Mouse (Mus musculus) forebrain, embryonic 11.5 days (tissue): ENCODE data around the gene Ppm1n. TPM values are rescaled to one million over a fixed set of nuclear protein-coding genes. Genes with fewer than 3 reads are reported as not detected.

Experiments
- ATAC-seq: fragments of 200-750 bp; cut with Nextera tagmentation; replicated peaks from 2 replicates; pipeline ENCODE4 v1.8.0; 2017; ENCODE audit warnings: moderate TSS enrichment; ENCODE audit not compliant: low FRiP score
- DNase-seq: peaks from one replicate; pipeline ENCODE4 v3.0.0-alpha.2; 2017; ENCODE audit warnings: low spot score
- H3K27ac ChIP-seq: fragments of 300-500 bp; sonication (generic); 2 replicates; pipeline ENCODE4 v1.5.1; 2014; ENCODE audit warnings: low read depth, low read length
- H3K27me3 ChIP-seq: fragments of 300-500 bp; sonication (generic); 2 replicates; pipeline ENCODE4 v1.6.1; 2014; ENCODE audit warnings: mild to moderate bottlenecking, low read length, mixed read lengths; ENCODE audit not compliant: control insufficient read depth, insufficient read depth
- H3K36me3 ChIP-seq: fragments of 300-500 bp; sonication (generic); 2 replicates; pipeline ENCODE4 v1.6.1; 2014; ENCODE audit warnings: mild to moderate bottlenecking, low read length, moderate library complexity, mixed read lengths; ENCODE audit not compliant: control insufficient read depth, insufficient read depth
- H3K4me1 ChIP-seq: fragments of 300-500 bp; sonication (generic); replicated peaks from 2 replicates; pipeline ENCODE4 v1.6.1; 2014; ENCODE audit warnings: low read length, mixed read lengths; ENCODE audit not compliant: control insufficient read depth, insufficient read depth
- H3K4me2 ChIP-seq: fragments of 300-500 bp; sonication (generic); 2 replicates; pipeline ENCODE4 v1.6.1; 2014; ENCODE audit warnings: low read depth, mild to moderate bottlenecking, low read length, moderate library complexity, mixed read lengths; ENCODE audit not compliant: severe bottlenecking
- H3K4me3 ChIP-seq: fragments of 300-500 bp; sonication (generic); 2 replicates; pipeline ENCODE4 v1.5.1; 2014; ENCODE audit warnings: low read depth, low read length
- H3K9ac ChIP-seq: fragments of 300-500 bp; sonication (generic); 2 replicates; pipeline ENCODE4 v1.6.1; 2014; ENCODE audit warnings: low read length
- H3K9me3 ChIP-seq: fragments of 300-500 bp; sonication (generic); 2 replicates; pipeline ENCODE4 v1.6.1; 2016; ENCODE audit warnings: low read length, mixed read lengths; ENCODE audit not compliant: control insufficient read depth
- WGBS: fragments of 180-500 bp; shearing (Covaris S2); extraction: QIAGEN DNeasy Blood & Tissue Kit; methylation state at CpG from one replicate; pipeline ENCODE4 v1.1.7; 2014; 5-methylcytosine and 5-hydroxymethylcytosine counted together
- polyA plus RNA-seq: library from polyadenylated mRNA; unstranded; fragments of >200 nt; fragmentation: Nextera tagmentation; extraction: Ambion mirVana; gene quantifications from 2 replicates; pipeline ENCODE4 v1.2.1, GENCODE M21; 2014

Ppm1n gene
- 0.44 TPM in 1 of 2 replicates, not detected in the other for polyA plus RNA-seq

DNA sequence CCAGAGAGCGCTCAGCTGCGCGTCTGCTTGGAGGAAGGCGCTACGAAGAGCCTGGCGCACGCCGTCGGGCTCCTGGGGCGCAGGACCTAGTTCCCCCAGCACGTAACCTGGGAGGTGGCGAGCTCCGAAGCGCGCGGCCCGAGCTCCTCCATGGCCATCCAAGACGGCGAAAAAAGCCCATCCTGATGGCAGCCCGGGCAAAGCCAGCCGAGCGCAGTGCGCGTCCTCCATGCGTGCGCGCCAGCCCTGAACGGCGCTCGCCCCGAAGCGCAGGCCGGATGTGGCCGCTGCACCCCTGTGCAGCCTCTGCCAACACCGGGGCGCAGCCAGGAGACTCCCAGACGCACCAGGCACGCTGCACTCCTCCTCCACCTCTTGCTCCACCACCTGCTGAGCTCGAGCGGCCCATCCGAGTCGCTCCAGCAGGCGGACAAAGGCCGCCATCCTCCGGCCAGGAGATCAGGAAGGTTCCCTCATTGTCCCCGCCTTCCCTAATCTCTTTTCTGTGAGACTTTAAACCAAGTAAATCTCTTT lies at the start of gene Ppm1n:
TSS of gene Ppm1n (minus strand) at position 484 of the 534 bp plus-strand sequence.
- Histone ChIP-seq H3K27me3 (peaks cover 36% of the 10 kb centered on the region), H3K36me3 (no peaks in the 10 kb centered on the region), H3K9ac (no peak within 1 kb of the TSS), H3K27ac (no peak within 1 kb of the TSS), H3K4me1 (peaks cover 8% of the 10 kb centered on the region), H3K4me3 (peak within 1 kb of the TSS; percentile 14), H3K9me3 (no peaks in the 10 kb centered on the region), H3K4me2 (peak within 1 kb of the TSS; percentile 36; the same call in 1 of the 2 replicates)
- ATAC-seq (no peak), DNase-seq (no peak)
- under 1% methylated on average over 46 of the region's 46 CpGs for WGBS

DNA sequence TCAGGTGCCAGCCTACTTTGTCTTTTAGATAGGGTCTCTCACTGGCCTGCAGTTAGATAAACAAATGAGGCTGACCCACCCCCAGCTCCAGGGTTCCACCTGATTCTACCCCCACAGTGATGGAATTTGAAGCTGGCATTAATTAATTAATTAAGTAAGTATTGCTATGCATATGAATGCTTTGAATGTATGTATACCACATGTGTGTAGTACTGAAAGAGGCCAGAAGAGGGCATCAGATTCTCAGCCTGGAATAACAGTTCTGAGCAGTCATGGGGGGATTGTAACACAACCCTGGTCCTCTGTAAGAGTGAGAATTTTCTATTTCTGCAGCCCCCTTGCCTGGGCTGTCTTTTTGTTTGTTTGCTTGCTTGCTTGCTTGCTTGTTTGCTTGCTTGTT lies 48.6 kb upstream of the Ppm1n start:
- DNase-seq (no peak), ATAC-seq (no peak)
- H3K36me3 ChIP-seq = no peaks in the 10 kb centered on the region
- H3K9me3 ChIP-seq = no peaks in the 10 kb centered on the region
- no peak overlapping the region for H3K9ac ChIP-seq
- H3K27me3 ChIP-seq = no peaks in the 10 kb centered on the region
- no peak overlapping the region for H3K4me3 ChIP-seq
- H3K4me1 ChIP-seq = peaks cover 12% of the 10 kb centered on the region; the same call in 1 of the 2 replicates
- no peak overlapping the region for H3K4me2 ChIP-seq
- no peak overlapping the region for H3K27ac ChIP-seq

DNA sequence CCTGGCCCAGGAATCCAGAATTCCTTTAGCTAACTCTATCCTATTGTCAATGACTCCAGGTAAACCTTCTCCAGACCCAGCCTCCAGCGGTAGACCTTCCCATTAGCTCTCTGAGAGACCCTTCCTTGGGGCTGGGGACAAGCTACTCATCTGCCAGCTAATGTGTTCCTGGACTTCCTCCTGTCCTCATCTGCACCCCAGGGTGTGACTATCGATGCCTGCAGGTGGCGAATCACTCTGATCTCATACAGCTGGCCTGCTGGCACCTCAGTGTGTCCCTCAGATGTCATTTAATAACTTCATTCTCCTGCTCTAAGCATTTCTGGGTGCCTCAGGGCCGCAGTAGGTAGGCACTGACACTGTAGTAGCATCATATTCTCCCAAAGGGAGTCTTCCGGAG lies 47.9 kb upstream of the Ppm1n start:
- Histone ChIP-seq H3K36me3 (no peaks in the 10 kb centered on the region), H3K4me3 (no peak overlapping the region), H3K9me3 (no peaks in the 10 kb centered on the region), H3K4me2 (peak overlapping the region; percentile 62; the same call in 1 of the 2 replicates), H3K27ac (no peak overlapping the region), H3K27me3 (no peaks in the 10 kb centered on the region), H3K4me1 (peaks cover 12% of the 10 kb centered on the region; the same call in 1 of the 2 replicates), H3K9ac (peak overlapping the region; percentile 45; the same call in 1 of the 2 replicates)
- DNase-seq (peak; percentile 53), ATAC-seq (no peak)
- WGBS = 77% methylated on average over 5 of the region's 5 CpGs

DNA sequence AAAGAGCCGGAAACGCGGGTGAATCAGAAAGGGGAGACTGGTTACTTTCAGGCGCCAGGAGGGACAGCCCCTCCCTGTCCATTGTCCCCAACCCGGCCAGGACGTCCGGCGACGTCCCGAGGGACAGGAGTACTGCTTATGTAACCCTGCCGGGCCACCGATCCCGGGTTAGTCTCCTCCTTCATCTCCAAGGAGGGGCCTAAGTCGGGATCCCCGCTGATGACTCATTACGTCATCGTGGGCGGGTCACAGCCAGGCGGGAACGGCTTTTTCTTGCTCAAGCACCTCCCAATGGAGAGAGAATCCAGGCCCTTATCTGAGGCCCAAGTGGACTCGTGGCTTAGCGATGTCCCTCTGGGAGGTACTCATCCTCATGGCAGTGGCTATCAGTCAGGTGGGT lies 47.3 kb upstream of the Ppm1n start:
- peak overlapping the region; percentile 33 for H3K4me3 ChIP-seq
- H3K9me3 ChIP-seq = no peaks in the 10 kb centered on the region
- peak overlapping the region; percentile 62 for H3K4me2 ChIP-seq
- H3K27me3 ChIP-seq = no peaks in the 10 kb centered on the region
- peak overlapping the region; percentile 45 for H3K9ac ChIP-seq
- ATAC-seq (peak; percentile 75), DNase-seq (peak; percentile 90)
- peak overlapping the region; percentile 55; the same call in 1 of the 2 replicates for H3K27ac ChIP-seq
- no peaks in the 10 kb centered on the region for H3K36me3 ChIP-seq
- 1% methylated on average over 22 of the region's 22 CpGs for WGBS
- H3K4me1 ChIP-seq = peaks cover 12% of the 10 kb centered on the region; the same call in 1 of the 2 replicates

DNA sequence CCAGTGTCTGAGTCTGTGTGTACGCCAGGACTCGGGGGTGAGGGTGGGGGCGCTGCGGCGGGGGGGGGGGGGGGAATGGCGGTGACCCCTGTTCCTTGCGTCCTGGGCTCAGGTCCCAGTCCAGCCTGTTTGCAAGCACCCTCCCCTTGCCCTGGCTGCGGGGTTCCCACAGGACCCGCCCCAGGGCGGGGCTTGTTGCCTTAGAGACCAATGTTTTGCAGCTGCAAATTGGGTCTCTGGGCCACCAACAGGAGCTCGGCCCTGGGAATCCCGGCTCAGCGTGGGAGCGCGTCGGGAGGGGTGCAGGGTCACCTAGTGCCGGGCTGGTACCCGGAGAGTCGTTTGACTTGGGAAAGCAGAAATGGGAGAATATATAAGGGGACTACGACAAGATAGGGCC lies 46.5 kb upstream of the Ppm1n start:
- Histone ChIP-seq H3K9me3 (no peaks in the 10 kb centered on the region), H3K9ac (0 out of 2 replicates have a peak overlapping the region, but pooled peaks have one; percentile 10), H3K27ac (no peak overlapping the region), H3K4me3 (peak overlapping the region; percentile 33), H3K36me3 (no peaks in the 10 kb centered on the region), H3K27me3 (no peaks in the 10 kb centered on the region), H3K4me2 (peak overlapping the region; percentile 62), H3K4me1 (peaks cover 12% of the 10 kb centered on the region; the same call in 1 of the 2 replicates)
- 1% methylated on average over 19 of the region's 20 CpGs for WGBS
- ATAC-seq (peak; percentile 74), DNase-seq (peak; percentile 90)

DNA sequence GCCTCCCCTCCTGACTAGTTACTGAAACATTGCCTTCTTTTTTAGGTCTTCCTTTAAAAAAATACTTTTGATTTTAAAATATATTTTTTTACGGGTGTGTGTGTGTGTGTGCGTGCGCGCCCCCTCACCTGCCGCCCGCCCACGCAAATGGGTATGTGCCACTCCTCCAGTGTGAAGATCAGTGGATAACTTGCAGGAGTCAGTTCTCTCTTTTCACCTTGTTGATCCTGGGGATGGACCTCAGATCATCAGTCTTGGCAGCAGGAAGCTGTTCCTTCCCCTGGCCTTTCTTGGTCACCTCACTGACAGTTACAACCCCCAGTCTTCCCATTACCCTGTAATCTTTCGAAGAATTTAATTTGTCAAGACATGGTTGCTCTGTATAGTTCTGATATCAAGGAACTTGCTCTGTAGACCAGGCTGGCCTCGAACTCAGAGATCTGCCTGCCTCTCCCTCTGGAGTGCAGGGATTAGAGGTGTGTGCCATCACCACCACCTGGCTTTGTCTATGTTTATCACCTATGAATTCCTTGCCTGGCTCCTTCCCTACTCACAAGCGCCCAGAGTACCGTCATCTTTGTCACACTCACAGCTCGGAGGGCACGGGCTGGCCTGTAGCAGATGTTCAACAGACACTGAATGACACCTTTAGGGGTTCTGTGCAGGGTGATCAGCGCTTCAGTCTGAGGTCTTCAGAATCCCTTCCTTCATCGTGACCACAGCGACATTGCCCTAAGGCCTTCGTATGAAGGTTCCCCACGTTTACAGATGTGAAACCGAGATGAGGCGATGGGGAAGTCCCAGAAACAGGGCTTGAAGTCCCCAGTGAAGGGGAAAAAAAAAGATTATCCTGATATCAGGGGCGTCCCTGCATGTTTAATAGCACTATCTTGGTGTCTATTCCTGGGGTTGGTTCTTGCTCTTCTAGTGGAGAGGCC lies 45.7 kb upstream of the Ppm1n start:
- Histone ChIP-seq H3K4me2 (no peak overlapping the region; the same call in 1 of the 2 replicates), H3K4me3 (no peak overlapping the region), H3K9ac (no peak overlapping the region), H3K36me3 (no peaks in the 10 kb centered on the region), H3K27ac (no peak overlapping the region), H3K4me1 (peaks cover 12% of the 10 kb centered on the region; the same call in 1 of the 2 replicates), H3K27me3 (no peaks in the 10 kb centered on the region), H3K9me3 (no peaks in the 10 kb centered on the region)
- DNase-seq = no peak
- no peak for ATAC-seq
- 74% methylated on average over 21 of the region's 21 CpGs for WGBS

DNA sequence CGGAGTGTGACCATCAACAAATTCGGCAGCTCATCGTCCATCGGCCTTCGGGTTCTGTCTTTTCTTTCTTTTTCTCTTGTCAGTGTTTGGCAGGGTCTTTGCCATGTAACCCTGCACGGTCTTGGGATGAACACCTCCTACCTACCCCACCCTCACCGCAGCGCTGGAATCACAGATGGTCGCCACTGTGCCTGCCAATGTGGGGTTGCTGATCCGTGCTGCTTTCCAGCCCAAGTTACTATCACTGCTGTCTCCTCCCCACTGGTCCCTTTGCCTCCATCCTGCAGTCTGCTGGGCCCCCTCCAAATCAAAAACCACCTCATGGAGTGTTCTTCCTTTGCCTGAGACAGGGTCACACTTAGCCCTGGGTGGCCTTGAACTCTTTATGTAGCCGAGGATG lies 44.4 kb upstream of the Ppm1n start:
- Histone ChIP-seq H3K4me1 (peaks cover 15% of the 10 kb centered on the region; the same call in 1 of the 2 replicates), H3K27ac (no peak overlapping the region), H3K36me3 (no peaks in the 10 kb centered on the region), H3K27me3 (no peaks in the 10 kb centered on the region), H3K9me3 (no peaks in the 10 kb centered on the region), H3K4me3 (no peak overlapping the region), H3K9ac (no peak overlapping the region), H3K4me2 (no peak overlapping the region)
- DNase-seq = no peak
- ATAC-seq = no peak
- 87% methylated on average over 11 of the region's 11 CpGs for WGBS

DNA sequence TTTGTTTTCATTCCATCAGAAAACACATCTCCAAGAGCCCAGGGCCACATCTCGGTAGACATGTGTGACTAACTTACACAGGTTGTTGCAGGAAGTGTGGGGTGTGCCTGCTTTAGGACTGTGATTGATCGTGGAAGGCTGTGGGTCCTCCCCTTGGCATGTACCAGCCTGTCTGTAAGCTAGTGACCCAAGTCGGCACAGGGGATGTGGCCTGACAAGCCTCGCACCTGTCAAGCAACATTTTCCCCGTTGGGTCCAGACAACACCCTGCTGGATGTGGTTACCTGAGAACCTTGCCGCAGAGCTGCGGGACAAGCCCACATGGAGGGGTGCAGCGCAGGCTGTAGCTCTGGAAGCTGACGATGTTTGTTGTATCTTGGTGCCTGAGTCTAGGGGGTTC lies 42.6 kb upstream of the Ppm1n start:
- DNase-seq = no peak
- ATAC-seq = no peak
- Histone ChIP-seq H3K4me3 (no peak overlapping the region), H3K9ac (no peak overlapping the region), H3K4me1 (peaks cover 11% of the 10 kb centered on the region; the same call in 1 of the 2 replicates), H3K9me3 (no peaks in the 10 kb centered on the region), H3K4me2 (no peak overlapping the region), H3K36me3 (no peaks in the 10 kb centered on the region), H3K27me3 (no peaks in the 10 kb centered on the region), H3K27ac (no peak overlapping the region)
- WGBS = 61% methylated on average over 9 of the region's 9 CpGs
